8 mouse cellular contexts compared by ENCODE assay signal in the genomic region with DNA sequence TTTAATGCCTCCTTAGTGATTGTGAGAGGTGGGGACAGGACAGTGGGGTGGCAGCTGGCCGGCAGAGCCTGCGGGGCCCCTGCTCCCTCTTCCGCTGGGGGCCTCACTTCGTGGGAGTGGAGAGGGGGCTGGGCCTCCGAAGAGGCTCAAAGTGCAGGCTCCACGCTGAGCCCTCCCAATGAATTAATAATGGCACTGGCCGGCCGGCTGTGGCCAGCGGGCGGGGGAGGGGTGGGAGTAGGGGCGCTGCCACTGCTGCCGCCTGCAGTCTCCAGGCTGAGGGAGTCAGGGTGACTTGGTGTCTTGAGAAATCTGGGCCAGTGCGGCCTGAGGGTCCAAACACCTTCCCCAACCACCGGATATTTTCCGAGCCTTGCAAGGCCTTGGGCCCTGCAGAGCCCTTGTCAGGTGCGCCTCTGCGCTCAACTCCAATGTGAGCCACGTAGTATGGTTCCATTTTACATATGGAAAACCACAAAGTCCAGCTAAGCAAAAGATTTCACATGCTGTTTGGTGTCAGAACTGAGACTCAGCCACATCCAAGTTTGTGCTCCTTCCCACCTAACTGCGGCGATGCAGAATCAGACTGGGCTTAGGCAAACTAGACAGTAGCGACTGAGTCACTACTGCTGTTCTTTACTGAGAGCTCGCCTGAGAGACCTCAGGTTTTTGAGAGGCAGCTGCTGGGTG. TPM values are rescaled to one million over a fixed set of nuclear protein-coding genes. Genes with fewer than 3 reads are reported as not detected.
A peak's percentile ranks its signal among the peaks of the same experiment; 100 is the strongest.
DNase-seq lines count a peak whose midpoint lies in the region; ATAC-seq lines count a peak whose summit lies in the region.
"Had no signal": no experiment of that assay in that cellular context is flagged by ENCODE, and none has a peak within 500 bp of the region (broad histone marks: within the 10 kb centered on the region; RNA-seq: fewer than 3 reads in every experiment).

No protein-coding gene starts in this region.

- H3K27me3 ChIP-seq in hindbrain, embryonic 11.5 days (ENCODE audit: control insufficient read depth, insufficient read depth, low read length): peaks cover 15% of the 10 kb centered on the region
- peaks cover 81% of the 10 kb centered on the region for H3K27me3 ChIP-seq in liver, embryonic 16.5 days (ENCODE audit: control insufficient read depth, insufficient read depth, low read depth, low read length)

- H3K4me2 ChIP-seq in hindbrain, embryonic 11.5 days (replicated peaks; ENCODE audit: low read depth, low read length): peak overlapping the region; percentile 49
- peak overlapping the region; percentile 35 for H3K4me2 ChIP-seq in liver, embryonic 16.5 days (ENCODE audit: low read depth, low read length)

- peak; percentile 36 for DNase-seq in right cerebral cortex, postnatal 10 days (ENCODE audit: low spot score in 2 of 2)
- no peak for DNase-seq in right cerebral cortex, adult 18-20 months
- DNase-seq in hindbrain, embryonic 11.5 days (ENCODE audit: low spot score): peak; percentile 69
- DNase-seq in MN1 (ENCODE audit: low spot score): no peak
- DNase-seq in thymus, adult 18-20 months: no peak
- DNase-seq in gastrocnemius, postnatal 36 days: no peak

- 3% methylated on average over 22 of the region's 22 CpGs for WGBS in hindbrain, embryonic 11.5 days
- 15% methylated on average over 22 of the region's 22 CpGs for WGBS in liver, embryonic 16.5 days (ENCODE audit: insufficient replicate concordance)

- H3K27ac ChIP-seq in hindbrain, embryonic 11.5 days (ENCODE audit: low read depth, low read length): peak overlapping the region; percentile 93
- H3K27ac ChIP-seq in liver, embryonic 16.5 days (ENCODE audit: low read length): no peak overlapping the region

- H3K9me3 ChIP-seq in hindbrain, embryonic 11.5 days (ENCODE audit: control insufficient read depth, low read length): no peaks in the 10 kb centered on the region
- no peaks in the 10 kb centered on the region for H3K9me3 ChIP-seq in liver, embryonic 16.5 days (replicated peaks; ENCODE audit: control insufficient read depth, low read length)

- peak overlapping the region; percentile 42 for H3K9ac ChIP-seq in hindbrain, embryonic 11.5 days (ENCODE audit: low read depth, low read length)
- H3K9ac ChIP-seq in liver, embryonic 16.5 days (ENCODE audit: low read depth, low read length): no peak overlapping the region; the same call in 1 of the 2 replicates

- no peaks in the 10 kb centered on the region for H3K36me3 ChIP-seq in hindbrain, embryonic 11.5 days (ENCODE audit: control insufficient read depth, insufficient read depth, low read length)
- no peaks in the 10 kb centered on the region for H3K36me3 ChIP-seq in liver, embryonic 16.5 days (ENCODE audit: control insufficient read depth, insufficient read depth)

- ATAC-seq in hindbrain, embryonic 11.5 days (ENCODE audit: low FRiP score): peak; percentile 8; the same call in 1 of the 2 replicates
- no peak for ATAC-seq in liver, embryonic 16.5 days (ENCODE audit: low read depth)

- peak overlapping the region; percentile 21 for H3K4me3 ChIP-seq in hindbrain, embryonic 11.5 days (ENCODE audit: low read depth, low read length)
- no peak overlapping the region for H3K4me3 ChIP-seq in liver, embryonic 16.5 days (ENCODE audit: low read depth, low read length)
- H3K4me3 ChIP-seq: erythroblast, embryonic 14.5 days had no signal

- intact Hi-C loops in gastrocnemius, postnatal 36 days (cut with DNase I): no loop called here

- H3K4me1 ChIP-seq in hindbrain, embryonic 11.5 days (replicated peaks; ENCODE audit: control insufficient read depth, insufficient read depth, low read length): peaks cover 48% of the 10 kb centered on the region
- H3K4me1 ChIP-seq in liver, embryonic 16.5 days (ENCODE audit: control insufficient read depth, low read depth, low read length): peaks cover 13% of the 10 kb centered on the region

RNA-seq across cellular contexts. Expression of gene 3110082J24Rik, which starts 4.6 kb away (rescaled TPM):
- 6.3 and 6.5 TPM in 2 replicates for polyA plus RNA-seq in hindbrain, embryonic 11.5 days (2014; fragmentation: Nextera tagmentation; extraction: Ambion mirVana)
- polyA plus RNA-seq in liver, embryonic 16.5 days (2015; fragmentation: Nextera tagmentation; extraction: Ambion mirVana): not detected in 2 replicates
- not detected for total RNA-seq in gastrocnemius, postnatal 36 days (2021)
- polyA plus RNA-seq: erythroblast, embryonic 14.5 days had no signal

RNA-seq across cellular contexts. Expression of gene Garem2, which starts 5.6 kb away (rescaled TPM):
- polyA plus RNA-seq in hindbrain, embryonic 11.5 days (2014; fragmentation: Nextera tagmentation; extraction: Ambion mirVana): 18.2 and 20.3 TPM in 2 replicates
- 0.02 TPM in 1 of 2 replicates, not detected in the other for polyA plus RNA-seq in liver, embryonic 16.5 days (2015; fragmentation: Nextera tagmentation; extraction: Ambion mirVana)
- not detected for total RNA-seq in gastrocnemius, postnatal 36 days (2021)
- polyA plus RNA-seq: erythroblast, embryonic 14.5 days had no signal

RNA-seq across cellular contexts. Expression of gene Tyms, which starts 37.1 kb away (rescaled TPM):
- 229 and 235 TPM in 2 replicates for polyA plus RNA-seq in hindbrain, embryonic 11.5 days (2014; fragmentation: Nextera tagmentation; extraction: Ambion mirVana)
- polyA plus RNA-seq in liver, embryonic 16.5 days (2015; fragmentation: Nextera tagmentation; extraction: Ambion mirVana): 174 and 200 TPM in 2 replicates
- total RNA-seq in gastrocnemius, postnatal 36 days (2021): 1 to 10 TPM; 1.5 to 1.9 TPM

RNA-seq across cellular contexts. Expression of gene Hadha, which starts 44.4 kb away (rescaled TPM):
- 59.4 and 81.2 TPM in 2 replicates for polyA plus RNA-seq in hindbrain, embryonic 11.5 days (2014; fragmentation: Nextera tagmentation; extraction: Ambion mirVana)
- polyA plus RNA-seq in liver, embryonic 16.5 days (2015; fragmentation: Nextera tagmentation; extraction: Ambion mirVana): 106 and 118 TPM in 2 replicates
- 100 to 1,000 TPM; 299 to 336 TPM for total RNA-seq in gastrocnemius, postnatal 36 days (2021)

RNA-seq across cellular contexts. Expression of gene Hadhb, which starts 44.5 kb away (rescaled TPM):
- 99.9 and 106 TPM in 2 replicates for polyA plus RNA-seq in hindbrain, embryonic 11.5 days (2014; fragmentation: Nextera tagmentation; extraction: Ambion mirVana)
- 163 and 169 TPM in 2 replicates for polyA plus RNA-seq in liver, embryonic 16.5 days (2015; fragmentation: Nextera tagmentation; extraction: Ambion mirVana)
- total RNA-seq in gastrocnemius, postnatal 36 days (2021): 100 to 1,000 TPM; 351 to 401 TPM

Comparison
In these comparisons a context has a peak if more than half of its experiments do, and no peak if none do; other contexts are left out.
1. DNase-seq: peak in right cerebral cortex, postnatal 10 days (2 of 2) and hindbrain, embryonic 11.5 days (single experiment); none in right cerebral cortex, adult 18-20 months (single experiment), MN1 (single experiment), thymus, adult 18-20 months (0 of 2) and gastrocnemius, postnatal 36 days (0 of 2).
2. RNA of gene Garem2, which starts 5.6 kb away (polyA plus RNA-seq): 18.2 to 20.3 TPM in hindbrain, embryonic 11.5 days; 0.02 TPM in liver, embryonic 16.5 days; every median in the first group is over 10 times any median in the second.